Mouse (Mus musculus) heart, postnatal 0 days (tissue): Measurements from ENCODE around the gene Rragd.
"Not testable (repeated sequence)": the region's sequence is repeated elsewhere in the genome, so short reads cannot be mapped to it uniquely, and the experiment has no call there.

Experiments used
- CTCF ChIP-seq: IDR thresholded peaks from 2 replicates; pipeline ENCODE4 v1.5.1; 2016; ENCODE audit warnings: antibody characterized with exemption, control low read depth, low read depth
- EP300 ChIP-seq: IDR thresholded peaks from 2 replicates; pipeline ENCODE4 v1.6.1; 2016; ENCODE audit warnings: antibody characterized with exemption, low read depth

DNA sequence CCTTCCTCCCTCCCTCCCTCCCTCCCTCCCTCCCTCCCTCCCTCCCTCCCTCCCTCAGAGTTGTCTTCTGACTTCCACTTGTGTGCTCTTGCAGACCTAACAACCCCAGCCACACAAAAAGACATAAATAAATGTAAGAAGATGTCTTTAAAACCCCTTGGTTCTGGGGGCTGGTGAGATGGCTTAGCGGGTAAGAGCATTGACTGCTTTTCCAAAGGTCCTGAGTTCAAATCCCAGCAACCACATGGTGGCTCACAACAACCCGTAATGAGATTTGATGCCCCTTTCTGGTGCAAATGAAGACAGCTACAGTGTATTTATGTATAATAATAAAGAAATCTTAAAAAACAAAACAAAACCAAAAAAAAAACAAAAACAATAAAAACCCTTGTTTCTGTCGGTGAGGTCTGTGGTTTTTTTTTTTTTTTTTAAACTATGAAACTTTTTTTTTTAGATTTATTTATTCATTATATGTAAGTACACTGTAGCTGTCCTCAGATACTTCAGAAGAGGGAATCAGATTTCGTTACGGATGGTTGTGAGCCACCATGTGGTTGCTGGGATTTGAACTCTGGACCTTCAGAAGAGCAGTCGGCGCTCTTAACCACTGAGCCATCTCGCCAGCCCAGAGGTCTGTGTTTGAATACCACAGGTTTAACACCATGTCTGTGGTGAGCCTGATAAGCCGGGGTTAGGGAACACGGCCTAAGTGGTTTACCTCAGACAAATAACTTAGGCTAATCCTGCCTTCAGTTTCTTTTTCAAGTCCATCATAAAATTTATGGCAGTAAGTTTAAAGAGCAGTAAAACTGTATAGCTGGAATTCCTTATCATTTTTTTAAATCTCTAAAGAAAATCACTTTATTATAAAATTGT lies 23.0 kb downstream of the Rragd start:
- not testable (repeated sequence) for TF ChIP-seq EP300, CTCF
